Mouse (Mus musculus) liver, adult 2 months (tissue): ENCODE data around the gene Xylt2.

Source experiments
- CTCF ChIP-seq: fragments of 200-500 bp; IDR thresholded peaks from 2 replicates; pipeline ENCODE4 v1.5.1; 2011; ENCODE audit warnings: low read depth, low read length, control low read depth
- POLR2A ChIP-seq: fragments of 200-500 bp; IDR thresholded peaks from 2 replicates; pipeline ENCODE4 v1.6.1; 2011; ENCODE audit warnings: low read length, control low read depth; ENCODE audit not compliant: insufficient read depth; ENCODE audit errors: extremely low read depth

- TF ChIP-seq CTCF (no peak), POLR2A (no peak)
Measured at GRCm38 (mm10) chr11:94704020-94704419, 26.7 kb upstream of the Xylt2 start.
